In the genomic region with DNA sequence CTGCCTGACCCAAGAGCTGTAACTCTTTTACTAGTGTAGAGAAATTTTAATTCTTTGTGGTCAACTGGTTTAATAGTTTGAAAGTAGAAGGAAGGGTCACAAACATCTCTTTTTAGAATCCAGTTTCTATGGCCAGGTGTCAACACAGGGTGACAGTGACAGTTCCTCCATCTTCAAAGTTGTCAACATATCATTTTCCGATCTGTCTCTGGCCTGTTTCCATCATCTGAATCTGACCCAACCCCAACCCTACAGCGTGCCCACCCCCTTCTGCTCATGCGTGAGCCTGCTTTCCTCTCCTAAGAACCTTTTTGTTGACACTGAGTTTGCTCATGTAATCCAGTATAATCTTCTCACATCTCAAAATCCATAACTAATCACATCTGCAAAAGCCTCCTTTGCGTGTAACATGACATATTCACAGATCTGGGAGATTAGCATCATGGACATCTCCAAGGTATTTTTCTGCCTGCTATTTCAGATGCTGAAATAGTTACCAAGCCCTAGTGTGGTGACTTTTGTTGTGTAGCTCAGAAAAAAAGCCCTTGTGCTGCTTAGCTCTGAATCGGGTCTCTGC, we compare ENCODE assay signal across 16 mouse cellular contexts.
"Had no signal": no experiment of that assay in that cellular context is flagged by ENCODE, and none has a peak within 500 bp of the region (broad histone marks: within the 10 kb centered on the region; RNA-seq: fewer than 3 reads in every experiment).

No protein-coding gene starts in this region.

- H3K9ac ChIP-seq: limb, embryonic 13.5 days; liver, embryonic 15.5 days; neural tube, embryonic 15.5 days had no signal

- H3K4me1 ChIP-seq: limb, embryonic 13.5 days; neural tube, embryonic 15.5 days had no signal

- H3K4me3 ChIP-seq: layer of hippocampus, adult 2 months; limb, embryonic 13.5 days; liver, embryonic 15.5 days; megakaryocyte, embryonic 14.5 days; neural tube, embryonic 15.5 days had no signal

- H3K9me3 ChIP-seq: limb, embryonic 13.5 days; liver, embryonic 15.5 days; megakaryocyte, embryonic 14.5 days; neural tube, embryonic 15.5 days had no signal

- DNase-seq: kidney, adult 9 months; kidney, postnatal 4 days; left cerebral cortex, postnatal 4 days; lung, adult 2 months; right cerebral cortex, postnatal 14 days had no signal

- H3K27me3 ChIP-seq: limb, embryonic 13.5 days; liver, embryonic 15.5 days; neural tube, embryonic 15.5 days had no signal

- H3K4me2 ChIP-seq: limb, embryonic 13.5 days; liver, embryonic 11.5 days; liver, embryonic 15.5 days; midbrain, embryonic 11.5 days; neural tube, embryonic 15.5 days had no signal

- ATAC-seq: intestine, embryonic 16.5 days; midbrain, embryonic 16.5 days had no signal

- H3K27ac ChIP-seq: kidney, postnatal 0 days; layer of hippocampus, adult 2 months; limb, embryonic 13.5 days; liver, embryonic 15.5 days; neural tube, embryonic 15.5 days; stomach, postnatal 0 days had no signal

- H3K36me3 ChIP-seq: limb, embryonic 13.5 days; liver, embryonic 15.5 days; neural tube, embryonic 15.5 days had no signal
